25 mouse cellular contexts compared by ENCODE assay signal in genomic region chr1:28563894-28564293, GRCm38 (mm10).
DNase-seq lines count a peak whose midpoint lies in the region; ATAC-seq lines count a peak whose summit lies in the region.
"Had no signal": no experiment of that assay in that cellular context is flagged by ENCODE, and none has a peak within 500 bp of the region (broad histone marks: within the 10 kb centered on the region; RNA-seq: fewer than 3 reads in every experiment).

No protein-coding gene starts in this region.

- H3K9ac ChIP-seq in neural tube, embryonic 15.5 days (replicated peaks): no peak overlapping the region
- H3K9ac ChIP-seq: embryonic facial prominence, embryonic 12.5 days; forebrain, embryonic 13.5 days; forebrain, embryonic 15.5 days; forebrain, postnatal 0 days had no signal

- no peaks in the 10 kb centered on the region for H3K9me3 ChIP-seq in neural tube, embryonic 15.5 days (replicated peaks)
- H3K9me3 ChIP-seq: embryonic facial prominence, embryonic 10.5 days; embryonic facial prominence, embryonic 12.5 days; forebrain, embryonic 13.5 days; forebrain, embryonic 15.5 days had no signal

- DNase-seq in embryo, embryonic 10 days (ENCODE audit: low spot score): peak; percentile 17
- DNase-seq in embryo, embryonic 9.5 days (ENCODE audit: extremely low spot score): no peak
- peak; percentile 18 for DNase-seq in neural tube, embryonic 10.5 days (ENCODE audit: extremely low spot score, low spot score)
- peak; percentile 55 for DNase-seq in mesoderm, embryonic 11.5 days (ENCODE audit: low read depth, low spot score)
- no peak for DNase-seq in kidney, adult 9 months
- DNase-seq: adrenal gland, adult 8-10 months; adrenal gland, postnatal 14 days; adrenal gland, postnatal 36 days; B cell, adult 2 months; cerebellum, adult 11-12 months; cerebellum, adult 2 months; cerebellum, adult 9-10 months; cerebellum, postnatal 10 days; cerebellum, postnatal 25 days; forebrain, postnatal 0 days had no signal

- H3K4me2 ChIP-seq in neural tube, embryonic 15.5 days: no peak overlapping the region
- H3K4me2 ChIP-seq: embryonic facial prominence, embryonic 12.5 days; forebrain, embryonic 13.5 days; forebrain, embryonic 15.5 days had no signal

- H3K27me3 ChIP-seq in neural tube, embryonic 15.5 days (replicated peaks): no peaks in the 10 kb centered on the region
- H3K27me3 ChIP-seq: CH12.LX; embryonic facial prominence, embryonic 12.5 days; forebrain, embryonic 13.5 days; forebrain, embryonic 15.5 days; Patski had no signal

- no peak for ATAC-seq in neural tube, embryonic 15.5 days (ENCODE audit: low FRiP score)
- ATAC-seq: activated CD4-positive, CD25-positive, alpha-beta regulatory T cell, adult 4 months; CD4-positive, CD25-positive, alpha-beta regulatory T cell, adult 4 months; forebrain, embryonic 13.5 days; forebrain, embryonic 15.5 days; forebrain, postnatal 0 days; Patski had no signal

- WGBS in neural tube, embryonic 15.5 days: 67% methylated on average over 3 of the region's 3 CpGs

- no peak overlapping the region for H3K27ac ChIP-seq in neural tube, embryonic 15.5 days (replicated peaks)
- H3K27ac ChIP-seq: embryonic facial prominence, embryonic 10.5 days; embryonic facial prominence, embryonic 12.5 days; forebrain, embryonic 13.5 days; forebrain, embryonic 15.5 days had no signal

- no peaks in the 10 kb centered on the region for H3K4me1 ChIP-seq in neural tube, embryonic 15.5 days
- H3K4me1 ChIP-seq: embryonic facial prominence, embryonic 12.5 days; forebrain, embryonic 13.5 days; forebrain, embryonic 15.5 days had no signal

- no peaks in the 10 kb centered on the region for H3K36me3 ChIP-seq in neural tube, embryonic 15.5 days
- H3K36me3 ChIP-seq: embryonic facial prominence, embryonic 10.5 days; embryonic facial prominence, embryonic 12.5 days; forebrain, embryonic 15.5 days; G1E had no signal

- H3K4me3 ChIP-seq in neural tube, embryonic 15.5 days (replicated peaks): no peak overlapping the region
- H3K4me3 ChIP-seq: embryonic facial prominence, embryonic 10.5 days; embryonic facial prominence, embryonic 12.5 days; forebrain, embryonic 13.5 days; forebrain, embryonic 15.5 days had no signal

Comparison
In these comparisons a context has a peak if more than half of its experiments do, and no peak if none do; other contexts are left out.
1. DNase-seq: peak in embryo, embryonic 10 days (single experiment), neural tube, embryonic 10.5 days (single experiment) and mesoderm, embryonic 11.5 days (single experiment); none in embryo, embryonic 9.5 days (single experiment) and kidney, adult 9 months (single experiment).